Mouse (Mus musculus) gastrocnemius, postnatal 14 days (tissue): ENCODE measurements around the gene 3110009E18Rik. TPM values are rescaled to one million over a fixed set of nuclear protein-coding genes. Genes with fewer than 3 reads are reported as not detected.
A peak's percentile ranks its signal among the peaks of the same experiment; 100 is the strongest.

Source experiments
- DNase-seq: peaks from one replicate; pipeline ENCODE4 v3.0.0; 2021; ENCODE audit warnings: mixed read lengths
- intact Hi-C: fragments of 180-260 bp; cut with DNase I; formaldehyde crosslinking; loops from one replicate; pipeline ENCODE4 v1.15.1; 2025; ENCODE audit warnings: low total_unique reads
- total RNA-seq, 2 experiments: library from RNA; stranded (reverse); gene quantifications; 2 replicates each; pipeline ENCODE4 v1.2.3; 2021

Gene 3110009E18Rik
- total RNA-seq, 2 experiments from 2014 or later: 4.1 to 5.4 TPM

DNA sequence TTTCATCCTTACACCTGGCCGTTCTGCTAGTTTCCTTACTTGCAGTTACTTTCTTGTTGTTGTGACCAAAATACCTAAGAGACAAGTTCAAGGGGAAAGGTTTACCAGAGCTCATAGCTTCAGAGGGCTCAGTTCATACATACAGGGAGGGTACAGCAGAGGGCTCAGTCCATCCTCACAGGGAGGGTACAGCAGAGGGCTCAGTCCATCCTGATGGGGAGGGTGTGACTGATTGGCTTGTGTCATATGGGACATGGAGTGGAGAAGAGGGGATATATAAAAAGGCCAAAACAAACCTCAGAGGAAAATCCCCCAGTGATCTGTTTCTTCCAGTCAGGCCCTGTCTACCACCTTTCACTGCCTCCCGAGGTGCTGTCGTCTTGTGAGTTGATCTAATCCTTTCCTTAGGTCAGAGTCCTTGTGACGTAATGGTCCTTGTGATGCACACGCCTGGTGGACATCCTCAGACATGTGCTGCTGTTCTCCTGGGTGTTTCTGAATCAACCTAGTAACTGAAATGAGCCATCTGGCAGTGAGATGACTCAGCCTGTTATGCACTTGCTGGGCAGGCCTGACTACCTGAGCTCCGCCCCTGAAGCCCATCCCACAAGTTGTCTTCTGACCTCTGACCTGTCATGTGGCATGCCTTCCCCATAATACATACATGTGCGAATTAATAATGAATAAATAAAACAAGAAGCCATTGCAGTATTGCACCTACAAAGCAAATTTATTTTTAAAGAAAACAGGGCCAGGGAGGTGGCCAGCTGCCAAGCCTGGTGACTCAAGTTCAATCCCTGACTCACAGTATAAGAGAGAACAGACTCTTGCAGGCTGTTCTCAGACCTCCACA lies 15.2 kb downstream of the 3110009E18Rik start:
- intact Hi-C loops: no loop called here
- no peak for DNase-seq

DNA sequence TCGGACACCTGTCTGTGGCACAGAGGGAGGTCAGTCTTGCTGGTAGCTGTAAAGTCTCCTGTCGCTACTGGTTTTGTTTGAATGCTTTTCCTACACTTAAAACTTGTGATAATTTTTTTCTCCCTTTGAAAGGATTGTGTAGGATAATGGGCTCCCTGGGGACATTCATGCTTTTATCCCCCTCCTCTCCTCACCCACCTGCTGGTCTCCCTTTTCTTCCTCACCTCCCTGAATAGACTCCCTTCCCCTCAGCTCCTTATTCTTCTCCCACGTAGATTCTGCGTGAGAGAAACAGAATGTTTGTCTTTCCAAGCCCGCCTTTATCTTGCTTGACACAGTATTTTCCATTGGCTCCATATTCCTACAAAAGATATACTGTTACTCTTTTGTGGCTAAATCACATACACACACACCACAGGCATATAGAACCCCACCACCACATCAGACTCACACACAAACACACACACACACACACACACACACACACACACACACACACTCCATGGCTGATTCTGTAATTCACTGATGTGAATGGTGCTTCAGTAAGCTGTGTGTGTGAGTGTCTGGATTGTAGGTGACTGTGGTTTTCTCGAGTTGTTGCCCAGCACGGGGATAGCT lies 18.0 kb downstream of the 3110009E18Rik start:
- no peak for DNase-seq
- intact Hi-C loops: no loop called here

- DNase-seq: no peak
- intact Hi-C loops: no loop called here
Observed at GRCm38 (mm10) chr1:120140144-120140693, 19.2 kb downstream of the 3110009E18Rik start.

- intact Hi-C loops: no loop called here
- peak; percentile 68 for DNase-seq
Observed at GRCm38 (mm10) chr1:120142551-120142950, 21.6 kb downstream of the 3110009E18Rik start.

- intact Hi-C loops: no loop called here
Observed at GRCm38 (mm10) chr1:120145527-120146216, 24.7 kb downstream of the 3110009E18Rik start.

GRCm38 (mm10) chr1:120146994-120147393 lies 26.0 kb downstream of the 3110009E18Rik start:
- intact Hi-C loops: no loop called here
- DNase-seq: no peak

More at GRCm38 (mm10) chr1:120145527-120146216, 24.7 kb downstream of the 3110009E18Rik start:
- DNase-seq: no peak

DNA sequence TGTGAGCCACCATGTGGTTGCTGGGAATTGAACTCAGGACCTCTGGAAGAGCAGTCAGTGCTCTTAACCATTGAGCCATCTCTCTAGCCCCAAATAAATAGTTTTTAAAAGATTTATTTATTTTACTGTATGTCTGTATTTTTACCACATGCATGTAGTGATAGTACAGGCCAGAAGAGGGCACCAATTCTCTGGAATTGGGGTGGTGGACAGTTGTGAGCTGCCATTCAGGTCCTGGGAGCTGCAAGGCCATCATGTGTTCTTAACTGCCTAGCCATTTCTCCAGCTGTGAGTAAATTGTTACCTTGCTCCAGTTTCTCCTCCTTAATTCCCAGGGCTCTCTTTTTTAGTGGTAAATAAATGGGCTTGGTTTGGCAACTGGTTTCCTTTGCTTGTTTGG lies 33.2 kb downstream of the 3110009E18Rik start:
- peak; percentile 31 for DNase-seq
- intact Hi-C loops: loop anchor here (5.0 to 10.0 kb wide), 2 partner anchors 52 to 119 kb away; no protein-coding TSS in a partner anchor

DNA sequence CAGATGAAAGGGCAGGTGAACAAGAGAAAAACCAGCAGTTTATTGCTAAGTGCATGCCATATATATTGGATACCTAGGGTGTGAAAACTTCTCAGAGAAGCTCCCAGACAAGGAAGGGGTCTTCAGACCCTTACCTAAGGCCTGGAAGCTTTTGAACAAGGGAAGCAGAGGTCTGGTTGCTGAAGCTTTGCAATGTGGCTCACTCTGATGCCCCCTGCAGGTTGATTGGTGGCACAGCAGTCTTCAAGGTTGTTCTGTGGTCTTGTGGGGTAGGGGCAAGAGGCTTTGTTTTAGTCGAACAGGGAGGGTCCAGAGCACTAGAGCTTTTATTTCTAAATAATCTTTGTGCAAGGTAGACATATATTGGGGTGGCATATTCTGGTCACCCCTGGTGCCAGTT lies 34.3 kb downstream of the 3110009E18Rik start:
- DNase-seq: no peak

GRCm38 (mm10) chr1:120158474-120159127 lies 37.6 kb downstream of the 3110009E18Rik start:
- no peak for DNase-seq
- intact Hi-C loops: loop anchor here (10.0 kb wide), 1 partner anchor 124 kb away; no protein-coding TSS in a partner anchor

More for the DNA sequence above, 34.3 kb downstream of the 3110009E18Rik start:
- intact Hi-C loops: loop anchor here (10.0 kb wide), 1 partner anchor 121 kb away; no protein-coding TSS in a partner anchor

GRCm38 (mm10) chr1:120161502-120161901 lies 40.5 kb downstream of the 3110009E18Rik start:
- no peak for DNase-seq
- intact Hi-C loops: no loop called here

DNA sequence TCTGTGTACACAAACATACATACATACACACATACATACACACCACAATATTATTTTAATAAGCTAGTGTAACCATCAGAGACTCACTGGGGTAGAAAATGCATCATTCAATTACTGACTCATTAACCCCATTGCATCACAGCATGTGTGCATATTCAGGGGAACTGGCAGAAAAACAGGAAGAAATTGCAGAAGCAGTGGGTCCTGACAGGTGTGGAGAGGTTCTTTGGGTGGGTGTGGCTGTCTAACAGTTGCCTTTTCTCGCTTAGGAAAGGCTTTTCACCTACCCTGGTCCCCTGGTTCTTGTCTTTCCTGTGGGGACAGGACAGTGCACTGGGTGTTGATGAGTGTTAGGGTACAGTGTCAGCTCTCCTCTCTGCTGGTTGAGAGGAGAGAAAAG lies 41.6 kb downstream of the 3110009E18Rik start:
- DNase-seq: no peak
- intact Hi-C loops: no loop called here

DNA sequence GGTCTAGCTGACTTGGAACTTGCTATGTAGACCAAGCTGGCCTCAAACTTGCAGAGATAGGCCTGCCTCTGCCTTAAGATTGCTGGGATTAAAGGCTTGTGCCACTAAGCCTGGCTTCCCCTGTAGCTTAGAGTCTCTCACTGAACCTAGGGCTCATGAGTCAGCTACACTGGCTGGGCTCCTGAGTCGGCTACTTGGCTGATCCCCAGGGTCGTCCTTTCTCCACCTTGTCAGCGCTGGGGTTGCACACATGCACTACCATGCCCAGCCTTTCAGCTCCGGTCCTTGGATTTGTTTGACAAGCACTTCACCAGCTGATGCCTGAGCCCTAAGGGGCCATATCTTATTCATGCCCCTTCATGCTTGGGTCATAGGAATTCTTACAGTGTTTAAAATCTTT lies 47.0 kb downstream of the 3110009E18Rik start:
- DNase-seq: no peak
- intact Hi-C loops: no loop called here

- intact Hi-C loops: no loop called here
- DNase-seq: no peak
Observed at GRCm38 (mm10) chr1:120168674-120169073, 47.7 kb downstream of the 3110009E18Rik start.

- DNase-seq: no peak
- intact Hi-C loops: loop anchor here (10.0 kb wide), 1 partner anchor 374 kb away; no protein-coding TSS in a partner anchor
Observed at GRCm38 (mm10) chr1:120170307-120170706, 49.3 kb downstream of the 3110009E18Rik start.

GRCm38 (mm10) chr1:120171819-120172521 lies 51.0 kb downstream of the 3110009E18Rik start:
- DNase-seq: no peak
- intact Hi-C loops: loop anchor here (10.0 kb wide), 1 partner anchor 373 kb away; no protein-coding TSS in a partner anchor

DNA sequence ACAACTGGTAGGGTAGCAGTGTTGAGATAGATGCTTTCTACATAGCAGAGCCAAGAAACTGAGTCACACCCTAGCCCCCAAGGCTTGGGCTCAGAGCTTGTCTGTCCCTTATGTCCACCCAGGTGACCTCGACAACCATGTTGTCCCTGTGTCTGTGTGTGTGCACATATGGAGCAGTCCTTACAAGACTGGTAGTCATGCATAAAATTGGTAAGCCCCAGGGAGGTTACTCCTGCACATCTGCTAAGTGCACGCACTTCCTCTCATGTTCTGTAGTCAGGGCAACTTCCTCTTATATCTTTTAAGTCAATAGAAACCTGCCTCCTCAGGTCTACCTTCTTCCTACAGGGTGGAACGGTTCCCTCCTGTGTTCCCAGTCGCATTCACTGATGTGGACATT lies 54.0 kb downstream of the 3110009E18Rik start:
- DNase-seq: no peak
- intact Hi-C loops: loop anchor here (10.0 kb wide), 1 partner anchor 370 kb away; no protein-coding TSS in a partner anchor

GRCm38 (mm10) chr1:120176313-120176712 lies 55.3 kb downstream of the 3110009E18Rik start:
- intact Hi-C loops: loop anchor here (10.0 kb wide), 1 partner anchor 368 kb away; no protein-coding TSS in a partner anchor
- DNase-seq: no peak

GRCm38 (mm10) chr1:120177141-120177540 lies 56.2 kb downstream of the 3110009E18Rik start:
- no peak for DNase-seq
- intact Hi-C loops: loop anchor here (10.0 kb wide), 1 partner anchor 368 kb away; no protein-coding TSS in a partner anchor
